Mouse (Mus musculus) 416B (cell line): Measurements from ENCODE around the gene Gm1123.

Experiments used
- DNase-seq: peaks from one replicate; pipeline ENCODE4 v3.0.0; 2011; ENCODE audit warnings: low read depth

The Gm1123 gene

DNA sequence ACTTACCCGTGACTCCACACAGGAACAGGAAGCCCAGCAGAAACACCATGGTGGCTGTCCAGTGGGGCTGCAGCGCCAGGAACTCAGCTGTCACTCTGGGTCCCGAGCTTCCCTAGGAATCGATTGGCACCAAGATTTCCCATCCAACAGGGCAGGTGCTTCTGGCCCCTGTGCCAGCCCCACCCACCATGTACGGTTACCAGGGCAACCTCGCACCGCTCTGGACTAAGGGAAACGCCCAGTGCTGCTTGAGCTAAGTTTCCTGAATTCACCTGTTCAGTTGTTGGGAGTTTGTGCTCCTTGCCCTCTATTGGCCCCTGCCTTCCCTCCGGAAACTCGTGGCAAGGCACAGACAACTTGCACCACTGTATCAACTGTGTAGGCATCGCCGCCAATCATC, at the start of gene Gm1123:
Gene Gm1123, minus strand, starts transcription at position 141 of the 400 bp plus-strand sequence.
- DNase-seq: no peak

GRCm38 (mm10) chr9:99081718-99082117, 46.2 kb upstream of the Gm1123 start:
- DNase-seq: no peak

GRCm38 (mm10) chr9:99081308-99081707, 45.8 kb upstream of the Gm1123 start:
- DNase-seq: peak; percentile 85

- DNase-seq: peak; percentile 67
These were observed 45.1 kb upstream of the Gm1123 start for GRCm38 (mm10) chr9:99080657-99081056.

DNA sequence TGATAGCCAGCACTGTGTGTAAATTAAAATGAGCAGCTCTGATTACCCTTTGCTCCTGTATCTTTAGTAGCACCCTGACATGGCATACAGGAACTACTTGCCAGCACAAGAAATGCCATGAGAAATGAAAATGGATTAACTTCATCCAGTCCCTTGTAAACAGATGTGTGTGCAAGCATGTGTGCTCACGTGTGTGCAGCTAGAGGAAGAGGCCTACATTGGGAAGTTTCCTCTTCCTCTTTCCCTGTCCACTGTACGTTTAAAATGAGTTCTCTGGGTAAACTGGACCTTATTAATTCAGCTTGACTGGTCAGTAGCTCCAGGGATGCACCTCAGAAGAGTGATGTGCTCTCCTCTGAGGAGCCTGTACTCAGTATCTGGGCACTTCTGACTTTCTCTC, 38.9 kb upstream of the Gm1123 start:
- no peak for DNase-seq

- DNase-seq: peak; percentile 62
These were observed 37.0 kb upstream of the Gm1123 start for GRCm38 (mm10) chr9:99072538-99072937.

GRCm38 (mm10) chr9:99065311-99065710, 29.8 kb upstream of the Gm1123 start:
- DNase-seq: no peak

DNA sequence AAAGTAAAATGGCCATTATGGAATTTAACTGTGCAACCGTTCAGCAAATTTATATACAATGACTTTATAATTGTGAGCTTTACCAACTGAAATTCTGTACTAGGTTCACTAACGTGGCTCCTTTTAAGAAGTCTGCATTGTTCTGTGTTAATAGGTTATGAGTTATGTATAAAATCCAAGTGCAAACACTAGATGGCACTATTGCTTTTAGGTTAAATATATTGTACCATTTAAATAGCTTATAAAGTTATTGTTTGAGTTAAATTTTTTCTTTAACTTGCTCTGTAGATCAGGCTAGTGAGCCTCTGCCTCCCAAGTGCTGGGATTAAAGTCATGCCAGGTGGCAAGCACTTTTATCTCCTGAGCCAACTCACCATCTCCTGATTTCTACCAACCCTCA, 28.7 kb upstream of the Gm1123 start:
- peak; percentile 79 for DNase-seq

DNA sequence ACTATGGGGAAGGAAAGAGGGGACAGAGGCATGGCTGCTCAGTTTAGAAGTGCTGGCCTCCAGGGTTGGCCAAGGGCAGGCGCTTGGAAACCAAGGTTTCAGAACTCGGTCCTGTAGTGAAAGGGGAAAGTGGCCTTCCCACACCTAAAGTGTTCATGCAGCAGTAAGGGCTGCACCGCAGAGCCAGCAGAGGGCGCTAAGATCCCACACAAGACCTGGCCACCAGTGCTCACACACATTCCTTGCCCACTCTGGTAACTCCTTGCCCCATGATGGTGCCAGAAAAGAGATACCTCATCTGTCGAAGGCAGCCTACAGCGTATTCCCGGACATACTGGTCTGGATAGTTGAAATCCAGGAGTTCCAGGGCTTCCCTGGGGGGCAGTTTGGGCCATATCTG, 27.0 kb upstream of the Gm1123 start:
- peak; percentile 75 for DNase-seq

- no peak for DNase-seq
These were observed 22.2 kb upstream of the Gm1123 start for GRCm38 (mm10) chr9:99057751-99058150.

GRCm38 (mm10) chr9:99049760-99050159, 14.2 kb upstream of the Gm1123 start:
- DNase-seq: no peak

DNA sequence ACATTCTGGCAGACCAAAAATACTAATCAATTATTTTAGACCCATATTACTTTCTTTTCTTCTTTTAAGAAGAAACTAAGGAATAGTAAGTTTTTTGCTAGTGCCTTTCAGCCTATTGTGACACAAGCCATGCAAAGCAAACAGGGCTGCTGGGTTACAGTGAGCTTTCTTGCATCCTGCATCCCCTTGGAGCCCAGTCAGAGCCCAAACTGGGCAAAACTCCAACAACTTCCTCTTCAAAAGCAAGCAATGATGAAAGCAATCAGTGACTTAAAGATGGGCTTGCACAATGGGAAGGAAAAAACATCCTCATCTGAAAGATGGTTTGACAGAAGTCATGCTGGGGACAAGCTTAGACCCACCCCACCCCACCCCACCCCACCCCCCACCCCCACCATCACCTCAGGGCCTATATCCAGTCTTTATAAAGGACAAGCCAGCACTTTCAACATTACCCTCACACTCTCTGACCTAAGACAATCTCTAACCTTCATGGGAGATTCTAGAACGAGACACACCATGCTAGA, 13.3 kb upstream of the Gm1123 start:
- peak; percentile 86 for DNase-seq

DNA sequence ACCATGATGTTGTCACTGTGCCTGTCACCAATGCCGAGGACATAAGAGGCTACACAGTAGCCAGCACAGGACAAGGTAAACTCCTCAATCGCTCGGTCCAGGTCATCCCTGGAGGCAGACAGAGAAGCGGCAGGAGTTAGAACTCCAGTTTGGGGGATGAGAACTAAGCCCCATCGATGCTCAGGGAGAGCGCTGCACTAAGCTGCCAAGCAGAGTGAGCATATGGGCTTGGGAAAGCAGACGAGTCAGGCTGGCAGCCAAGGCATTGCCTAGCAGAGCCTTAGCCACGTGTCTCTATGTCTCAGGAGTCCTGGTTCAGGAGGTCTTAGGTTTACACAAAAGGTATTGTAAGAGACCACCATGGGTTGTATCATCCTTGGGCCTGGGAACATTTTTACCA, 9.2 kb upstream of the Gm1123 start:
- DNase-seq: no peak

DNA sequence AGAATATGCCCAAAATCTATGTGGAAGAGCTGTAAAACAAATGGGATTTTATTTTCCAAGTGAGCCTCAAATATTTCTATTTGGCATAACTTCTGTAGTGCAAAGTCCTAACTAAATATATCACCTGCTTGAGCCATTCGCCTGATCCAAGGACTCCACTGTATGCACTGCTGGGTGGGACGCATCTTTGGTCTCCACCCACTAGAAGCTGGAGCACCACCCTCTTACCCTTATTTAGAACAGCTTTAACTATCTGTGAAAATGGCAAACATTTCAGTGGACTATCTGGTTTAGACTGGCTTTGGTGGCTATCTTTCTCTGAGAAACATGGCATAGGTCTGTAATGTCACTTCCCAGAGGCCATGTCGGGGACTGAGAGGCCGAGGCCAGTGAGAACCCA, 7.1 kb upstream of the Gm1123 start:
- DNase-seq: no peak

GRCm38 (mm10) chr9:99041994-99042393, 6.5 kb upstream of the Gm1123 start:
- peak; percentile 43 for DNase-seq

DNA sequence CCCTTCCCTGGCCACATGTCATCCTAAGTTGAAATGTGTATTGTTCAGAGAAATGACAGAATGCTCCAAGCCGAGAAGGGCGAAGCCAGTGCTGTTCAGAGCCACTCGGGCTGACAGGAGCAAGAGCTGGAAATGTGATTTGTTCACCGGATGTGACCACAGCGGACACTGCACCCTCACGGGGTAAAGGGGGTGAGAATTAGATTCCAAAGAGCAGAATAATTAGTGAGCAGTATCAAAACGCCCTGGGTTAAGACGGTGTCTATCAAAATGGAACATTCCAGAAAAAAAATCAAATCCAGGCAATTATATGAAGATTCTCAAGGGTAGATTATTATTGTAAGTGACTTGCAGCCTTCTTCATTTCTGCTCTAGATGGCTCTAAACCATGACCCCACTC, 1.4 kb downstream of the Gm1123 start:
- DNase-seq: no peak

GRCm38 (mm10) chr9:99032031-99032430, 3.5 kb downstream of the Gm1123 start:
- no peak for DNase-seq

DNA sequence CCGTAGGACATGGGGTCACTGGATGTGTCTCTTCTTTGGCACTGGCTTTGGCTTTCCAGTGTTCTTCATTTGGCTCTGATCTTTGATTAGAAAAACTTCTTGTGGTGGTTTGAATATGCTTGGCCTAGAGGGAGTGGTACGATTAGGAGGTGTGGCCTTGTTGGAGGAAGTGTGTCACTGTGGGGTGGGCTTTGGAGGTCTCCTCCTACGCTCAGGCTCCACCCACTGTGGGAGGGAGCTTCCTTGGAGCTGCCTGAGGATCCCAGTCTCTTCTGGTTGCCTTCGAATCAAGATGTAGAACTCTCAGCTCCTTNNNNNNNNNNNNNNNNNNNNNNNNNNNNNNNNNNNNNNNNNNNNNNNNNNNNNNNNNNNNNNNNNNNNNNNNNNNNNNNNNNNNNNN, 13.8 kb downstream of the Gm1123 start:
- no peak for DNase-seq

- DNase-seq: no peak
These were observed 14.3 kb downstream of the Gm1123 start for GRCm38 (mm10) chr9:99021166-99021565.

DNA sequence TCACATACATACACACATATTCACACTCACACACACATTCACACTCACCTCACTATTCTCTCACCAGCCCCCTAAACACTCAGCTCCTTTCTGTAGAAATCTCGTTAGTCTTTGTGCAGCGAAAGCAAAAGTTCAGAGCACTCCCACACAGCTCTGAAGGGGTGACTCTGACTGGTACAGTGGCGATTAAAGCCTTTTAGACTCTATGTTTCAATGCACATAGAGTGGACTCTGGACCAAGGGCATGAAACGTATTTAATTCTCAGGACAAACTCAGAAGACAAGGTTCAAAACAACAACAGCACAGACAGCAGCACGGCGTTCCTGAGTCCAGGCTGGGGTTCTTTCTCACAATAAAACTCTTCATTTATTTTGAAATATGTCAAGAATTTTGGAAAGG, 17.8 kb downstream of the Gm1123 start:
- DNase-seq: no peak

DNA sequence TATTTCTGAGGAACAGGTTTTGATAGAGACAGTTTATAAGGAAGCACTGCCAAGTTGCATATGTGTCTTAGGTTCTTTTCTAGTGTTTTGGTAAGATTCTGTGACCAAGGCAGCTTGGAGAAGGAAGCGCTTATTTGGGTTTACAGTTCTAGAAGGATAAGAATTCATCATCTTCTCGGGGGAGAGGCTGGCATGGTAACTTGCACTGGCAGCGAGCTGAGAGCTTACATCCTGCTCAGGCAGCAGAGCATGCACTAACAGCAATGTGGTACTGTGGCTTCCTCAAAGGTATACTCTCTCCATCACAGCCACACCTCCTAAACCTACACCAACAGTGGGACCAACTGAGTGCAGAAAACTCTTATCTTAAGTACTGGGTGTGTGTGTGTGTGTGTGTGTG, 18.8 kb downstream of the Gm1123 start:
- no peak for DNase-seq

GRCm38 (mm10) chr9:99016301-99016700, 19.2 kb downstream of the Gm1123 start:
- no peak for DNase-seq

GRCm38 (mm10) chr9:99009898-99010199, 25.7 kb downstream of the Gm1123 start:
- no peak for DNase-seq

- peak; percentile 48 for DNase-seq
These were observed 26.2 kb downstream of the Gm1123 start for GRCm38 (mm10) chr9:99009069-99009897.
